Mouse (Mus musculus) kidney, postnatal 0 days (tissue): ENCODE results near the gene Samd14. TPM values are rescaled to one million over a fixed set of nuclear protein-coding genes. Genes with fewer than 3 reads are reported as not detected.

Source experiments
- ATAC-seq: fragments of 200-750 bp; cut with Nextera tagmentation; replicated peaks from 2 replicates; pipeline ENCODE4 v1.8.0; 2017; ENCODE audit warnings: low read depth, moderate number of reproducible peaks, moderate TSS enrichment, moderate library complexity; ENCODE audit not compliant: low FRiP score
- DNase-seq: peaks from one replicate; pipeline ENCODE4 v3.0.0-alpha.2; 2016; ENCODE audit warnings: low spot score
- H3K27ac ChIP-seq: fragments of 300-500 bp; sonication (generic); 2 replicates; pipeline ENCODE4 v1.5.1; 2014; ENCODE audit warnings: mild to moderate bottlenecking
- H3K27me3 ChIP-seq: fragments of 300-500 bp; sonication (generic); 2 replicates; pipeline ENCODE4 v1.6.1; 2014; ENCODE audit warnings: low read length, mixed read lengths; ENCODE audit not compliant: insufficient read depth
- H3K36me3 ChIP-seq: fragments of 300-500 bp; sonication (generic); 2 replicates; pipeline ENCODE4 v1.6.1; 2014; ENCODE audit warnings: low read length, mixed read lengths; ENCODE audit not compliant: insufficient read depth
- H3K4me1 ChIP-seq: fragments of 300-500 bp; sonication (generic); replicated peaks from 2 replicates; pipeline ENCODE4 v1.6.1; 2014; ENCODE audit warnings: antibody characterized with exemption, low read length, mixed read lengths; ENCODE audit not compliant: insufficient read depth
- H3K4me2 ChIP-seq: fragments of 300-500 bp; sonication (generic); 2 replicates; pipeline ENCODE4 v1.6.1; 2014; ENCODE audit warnings: mild to moderate bottlenecking, low read length, moderate library complexity, mixed read lengths
- H3K4me3 ChIP-seq: fragments of 300-500 bp; sonication (generic); replicated peaks from 2 replicates; pipeline ENCODE4 v1.5.1; 2014; ENCODE audit warnings: low read depth, low read length
- H3K9ac ChIP-seq: fragments of 300-500 bp; sonication (generic); 2 replicates; pipeline ENCODE4 v1.6.1; 2014; ENCODE audit warnings: low read depth, low read length
- H3K9me3 ChIP-seq: fragments of 300-500 bp; sonication (generic); replicated peaks from 2 replicates; pipeline ENCODE4 v1.6.1; 2016; ENCODE audit warnings: low read length, inconsistent platforms, mixed read lengths
- CTCF ChIP-seq: IDR thresholded peaks from 2 replicates; pipeline ENCODE4 v1.5.1; 2016; ENCODE audit warnings: antibody characterized with exemption, low read depth, mild to moderate bottlenecking, moderate library complexity
- WGBS: fragments of 180-500 bp; shearing (Covaris S2); extraction: QIAGEN DNeasy Blood & Tissue Kit; methylation state at CpG from one replicate; pipeline ENCODE4 v1.1.7; 2014; 5-methylcytosine and 5-hydroxymethylcytosine counted together
- polyA plus RNA-seq: library from polyadenylated mRNA; unstranded; fragments of >200 nt; fragmentation: Nextera tagmentation; extraction: Ambion mirVana; gene quantifications from 2 replicates; pipeline ENCODE4 v1.2.1, GENCODE M21; 2015

The Samd14 gene
- polyA plus RNA-seq, 1 experiment from 2014 or later = 13.1 TPM

GRCm38 (mm10) chr11:95034902-95035301 is 25.2 kb downstream of the Samd14 start:
- H3K4me1 ChIP-seq = peaks cover 8% of the 10 kb centered on the region; the same call in 1 of the 2 replicates
- ATAC-seq (no peak), DNase-seq (no peak)
- H3K9me3 ChIP-seq = no peaks in the 10 kb centered on the region
- no peak overlapping the region for H3K4me2 ChIP-seq
- H3K27ac ChIP-seq = no peak overlapping the region
- no peak overlapping the region for H3K9ac ChIP-seq
- no peak for TF ChIP-seq CTCF
- H3K27me3 ChIP-seq = no peaks in the 10 kb centered on the region
- H3K4me3 ChIP-seq = no peak overlapping the region
- H3K36me3 ChIP-seq = peaks cover 13% of the 10 kb centered on the region; the same call in 1 of the 2 replicates
- 50% methylated on average over 10 of the region's 10 CpGs for WGBS

- Histone ChIP-seq H3K9me3 (no peaks in the 10 kb centered on the region), H3K9ac (no peak overlapping the region), H3K4me3 (no peak overlapping the region), H3K27ac (0 out of 2 replicates have a peak overlapping the region, but pooled peaks have one; percentile 2), H3K4me1 (peaks cover 13% of the 10 kb centered on the region; the same call in 1 of the 2 replicates), H3K27me3 (no peaks in the 10 kb centered on the region), H3K4me2 (no peak overlapping the region), H3K36me3 (peaks cover 13% of the 10 kb centered on the region; the same call in 1 of the 2 replicates)
- 98% methylated on average over 5 of the region's 5 CpGs for WGBS
- TF ChIP-seq CTCF = no peak
- ATAC-seq (no peak), DNase-seq (no peak)
Measured at GRCm38 (mm10) chr11:95036521-95036920, 26.8 kb downstream of the Samd14 start.

GRCm38 (mm10) chr11:95037306-95037705 is 27.6 kb downstream of the Samd14 start:
- Histone ChIP-seq H3K4me2 (no peak overlapping the region), H3K9me3 (no peaks in the 10 kb centered on the region), H3K27ac (0 out of 2 replicates have a peak overlapping the region, but pooled peaks have one; percentile 36), H3K9ac (no peak overlapping the region), H3K4me3 (no peak overlapping the region), H3K27me3 (no peaks in the 10 kb centered on the region), H3K4me1 (peaks cover 13% of the 10 kb centered on the region; the same call in 1 of the 2 replicates), H3K36me3 (peaks cover 13% of the 10 kb centered on the region; the same call in 1 of the 2 replicates)
- DNase-seq (no peak), ATAC-seq (no peak)
- no peak for TF ChIP-seq CTCF
- 54% methylated on average over 6 of the region's 6 CpGs for WGBS

- Histone ChIP-seq H3K9me3 (no peaks in the 10 kb centered on the region), H3K27ac (peak overlapping the region; percentile 38; the same call in 1 of the 2 replicates), H3K4me3 (no peak overlapping the region), H3K36me3 (peaks cover 13% of the 10 kb centered on the region; the same call in 1 of the 2 replicates), H3K4me1 (peaks cover 13% of the 10 kb centered on the region; the same call in 1 of the 2 replicates), H3K4me2 (no peak overlapping the region), H3K9ac (no peak overlapping the region), H3K27me3 (no peaks in the 10 kb centered on the region)
- ATAC-seq = no peak
- no peak for DNase-seq
- 78% methylated on average over 14 of the region's 14 CpGs for WGBS
- TF ChIP-seq CTCF = no peak
Measured at GRCm38 (mm10) chr11:95038156-95038817, 28.6 kb downstream of the Samd14 start.

- TF ChIP-seq CTCF = no peak
- DNase-seq (no peak), ATAC-seq (no peak)
- Histone ChIP-seq H3K4me3 (no peak overlapping the region), H3K27me3 (no peaks in the 10 kb centered on the region), H3K4me1 (peaks cover 13% of the 10 kb centered on the region; the same call in 1 of the 2 replicates), H3K9me3 (no peaks in the 10 kb centered on the region), H3K27ac (peak overlapping the region; percentile 90), H3K4me2 (no peak overlapping the region), H3K36me3 (peaks cover 13% of the 10 kb centered on the region; the same call in 1 of the 2 replicates), H3K9ac (no peak overlapping the region)
- WGBS = 78% methylated on average over 13 of the region's 13 CpGs
Measured at GRCm38 (mm10) chr11:95038818-95039655, 29.4 kb downstream of the Samd14 start.

GRCm38 (mm10) chr11:95039766-95040165 is 30.1 kb downstream of the Samd14 start:
- ATAC-seq (no peak), DNase-seq (no peak)
- TF ChIP-seq CTCF = no peak
- Histone ChIP-seq H3K4me2 (peak overlapping the region; percentile 82), H3K27ac (peak overlapping the region; percentile 90), H3K9me3 (no peaks in the 10 kb centered on the region), H3K27me3 (no peaks in the 10 kb centered on the region), H3K4me1 (peaks cover 13% of the 10 kb centered on the region; the same call in 1 of the 2 replicates), H3K4me3 (peak overlapping the region; percentile 68; the same call in 1 of the 2 replicates), H3K9ac (0 out of 2 replicates have a peak overlapping the region, but pooled peaks have one; percentile 80), H3K36me3 (peaks cover 9% of the 10 kb centered on the region; the same call in 1 of the 2 replicates)
- 71% methylated on average over 4 of the region's 4 CpGs for WGBS
